Mouse (Mus musculus): ENCODE data around the gene Nkx2-3.

Gene Nkx2-3

GRCm38 (mm10) chr19:43616889-43617288, 4.8 kb downstream of the Nkx2-3 start:
- intact Hi-C loops (cut with DNase I) = no loop called here

- intact Hi-C loops (cut with DNase I) = no loop called here
Measured at GRCm38 (mm10) chr19:43617761-43618349, 5.7 kb downstream of the Nkx2-3 start.

- intact Hi-C loops (cut with DNase I) = no loop called here
Measured at GRCm38 (mm10) chr19:43618505-43619030, 6.4 kb downstream of the Nkx2-3 start.

- intact Hi-C loops (cut with DNase I) = no loop called here
Measured at GRCm38 (mm10) chr19:43619916-43620479, 7.9 kb downstream of the Nkx2-3 start.

- intact Hi-C loops (cut with DNase I) = loop anchor here (2.0 kb wide), 3 partner anchors 53 to 127 kb away; no protein-coding TSS in a partner anchor
Measured at GRCm38 (mm10) chr19:43623913-43624312, 11.8 kb downstream of the Nkx2-3 start.

GRCm38 (mm10) chr19:43626160-43626559, 14.0 kb downstream of the Nkx2-3 start:
- intact Hi-C loops (cut with DNase I) = no loop called here

GRCm38 (mm10) chr19:43627345-43627744, 15.2 kb downstream of the Nkx2-3 start:
- intact Hi-C loops (cut with DNase I) = no loop called here

GRCm38 (mm10) chr19:43629088-43629487, 17.0 kb downstream of the Nkx2-3 start:
- intact Hi-C loops (cut with DNase I) = no loop called here

GRCm38 (mm10) chr19:43630466-43631251, 18.5 kb downstream of the Nkx2-3 start:
- intact Hi-C loops (cut with DNase I) = loop anchor here (5.0 to 10.0 kb wide), 2 partner anchors 37 to 124 kb away; partner anchors contain the start of genes Cox15 and Cutc

- intact Hi-C loops (cut with DNase I) = no loop called here
Measured at GRCm38 (mm10) chr19:43641833-43642232, 29.7 kb downstream of the Nkx2-3 start.

GRCm38 (mm10) chr19:43642843-43643242, 30.7 kb downstream of the Nkx2-3 start:
- intact Hi-C loops (cut with DNase I) = no loop called here

GRCm38 (mm10) chr19:43645508-43645907, 33.4 kb downstream of the Nkx2-3 start:
- intact Hi-C loops (cut with DNase I) = no loop called here

- intact Hi-C loops (cut with DNase I) = no loop called here
Measured at GRCm38 (mm10) chr19:43646852-43647251, 34.7 kb downstream of the Nkx2-3 start.

GRCm38 (mm10) chr19:43647261-43647660, 35.1 kb downstream of the Nkx2-3 start:
- intact Hi-C loops (cut with DNase I) = no loop called here

- intact Hi-C loops (cut with DNase I) = no loop called here
Measured at GRCm38 (mm10) chr19:43648343-43648742, 36.2 kb downstream of the Nkx2-3 start.

GRCm38 (mm10) chr19:43651241-43651785, 39.2 kb downstream of the Nkx2-3 start:
- intact Hi-C loops (cut with DNase I) = loop anchor here (10.0 kb wide), 1 partner anchor 157 kb away; no protein-coding TSS in a partner anchor

GRCm38 (mm10) chr19:43655735-43656492, 43.8 kb downstream of the Nkx2-3 start:
- intact Hi-C loops (cut with DNase I) = loop anchor here (2.0 to 10.0 kb wide), 2 partner anchors 23 to 161 kb away; no protein-coding TSS in a partner anchor

- intact Hi-C loops (cut with DNase I) = loop anchor here (10.0 kb wide), 1 partner anchor 165 kb away; no protein-coding TSS in a partner anchor
Measured at GRCm38 (mm10) chr19:43659632-43660031, 47.5 kb downstream of the Nkx2-3 start.

GRCm38 (mm10) chr19:43660774-43661173, 48.6 kb downstream of the Nkx2-3 start:
- intact Hi-C loops (cut with DNase I) = no loop called here

GRCm38 (mm10) chr19:43662176-43662967, 50.2 kb downstream of the Nkx2-3 start:
- intact Hi-C loops (cut with DNase I) = no loop called here

All from adrenal gland (tissue).